Mouse (Mus musculus) heart, adult 2 months (tissue): ENCODE data around the gene Bloc1s3. TPM values are rescaled to one million over a fixed set of nuclear protein-coding genes. Genes with fewer than 3 reads are reported as not detected.

ENCODE experiments used
- DNase-seq, 2 experiments: peaks; one replicate each; pipeline ENCODE4 v3.0.0; 2021
- H3K27ac ChIP-seq: fragments of 200-600 bp; 2 replicates; pipeline ENCODE4 v1.8.1; 2022
- H3K27me3 ChIP-seq: fragments of 200-500 bp; 2 replicates; pipeline ENCODE4 v1.6.1; 2012; ENCODE audit warnings: mild to moderate bottlenecking, low read length, inconsistent platforms, mixed read lengths; ENCODE audit not compliant: control insufficient read depth, insufficient read depth
- H3K36me3 ChIP-seq: fragments of 200-500 bp; 2 replicates; pipeline ENCODE4 v1.6.1; 2012; ENCODE audit warnings: low read length, inconsistent platforms; ENCODE audit not compliant: control insufficient read depth, insufficient read depth
- H3K4me1 ChIP-seq: fragments of 200-500 bp; 2 replicates; pipeline ENCODE4 v1.6.1; 2011; ENCODE audit warnings: low read length; ENCODE audit not compliant: control insufficient read depth, insufficient read depth
- H3K4me3 ChIP-seq: fragments of 200-600 bp; 2 replicates; pipeline ENCODE4 v1.8.1; 2022
- H3K79me2 ChIP-seq: fragments of 200-500 bp; replicated peaks from 2 replicates; pipeline ENCODE4 v1.6.1; 2012; ENCODE audit warnings: mild to moderate bottlenecking, inconsistent platforms, low read length, moderate library complexity, mixed read lengths; ENCODE audit not compliant: control insufficient read depth, insufficient read depth
- H3K9ac ChIP-seq: fragments of 200-500 bp; 2 replicates; pipeline ENCODE4 v1.6.1; 2012; ENCODE audit warnings: low read depth, mild to moderate bottlenecking, control low read depth, inconsistent platforms, low read length, mixed read lengths
- CTCF ChIP-seq: fragments of 200-600 bp; IDR thresholded peaks from 2 replicates; pipeline ENCODE4 v1.8.1; 2022; ENCODE audit warnings: antibody characterized with exemption, mild to moderate bottlenecking, moderate library complexity
- EP300 ChIP-seq: fragments of 200-500 bp; IDR thresholded peaks from 2 replicates; pipeline ENCODE4 v1.6.1; 2011; ENCODE audit warnings: low read depth, low read length, control low read depth; ENCODE audit not compliant: insufficient read depth
- POLR2A ChIP-seq: fragments of 200-500 bp; IDR thresholded peaks from 2 replicates; pipeline ENCODE4 v1.6.1; 2011; ENCODE audit warnings: mild to moderate bottlenecking, low read depth, low read length, control low read depth; ENCODE audit not compliant: insufficient read depth
- WGBS: fragments of 180-500 bp; shearing (Covaris S2); methylation state at CpG from one replicate; pipeline ENCODE4 v1.1.7; 2018; 5-methylcytosine and 5-hydroxymethylcytosine counted together
- intact Hi-C: fragments of 180-260 bp; cut with DNase I; formaldehyde crosslinking; loops from one replicate; pipeline ENCODE4 v1.15.1; 2025
- polyA plus RNA-seq: library from polyadenylated mRNA; depleted of rRNA; stranded (reverse); fragments of >200 nt; gene quantifications from 2 replicates; pipeline ENCODE4 v1.2.3, GENCODE M21; 2012
- total RNA-seq, 2 experiments: library from RNA; stranded (reverse); gene quantifications; 2 replicates each; pipeline ENCODE4 v1.2.3; 2021

The Bloc1s3 gene
- total and polyA plus RNA-seq, 3 experiments: 2.2 to 3.9 (median 2.5) TPM

- WGBS: 5% methylated on average over 26 of the region's 26 CpGs
- Histone ChIP-seq H3K79me2 (no peaks in the 10 kb centered on the region), H3K4me3 (peak overlapping the region; percentile 15; the same call in 1 of the 2 replicates), H3K9ac (peak overlapping the region; percentile 40; the same call in 1 of the 2 replicates), H3K27me3 (no peaks in the 10 kb centered on the region; the same call in 1 of the 2 replicates), H3K4me1 (peaks cover 2% of the 10 kb centered on the region; the same call in 1 of the 2 replicates), H3K27ac (peak overlapping the region; percentile 32), H3K36me3 (no peaks in the 10 kb centered on the region)
- TF ChIP-seq CTCF (peak; percentile 55), EP300 (no peak), POLR2A (no peak)
- intact Hi-C loops: no loop called here
- DNase-seq: peak; percentile 61 to 63
Observed at GRCm38 (mm10) chr7:19491731-19492130, 16.4 kb downstream of the Bloc1s3 start.

GRCm38 (mm10) chr7:19489525-19489924 is 18.6 kb downstream of the Bloc1s3 start:
- H3K27me3 ChIP-seq: no peaks in the 10 kb centered on the region; the same call in 1 of the 2 replicates
- H3K27ac ChIP-seq: no peak overlapping the region
- DNase-seq: no peak
- intact Hi-C loops: no loop called here
- H3K36me3 ChIP-seq: no peaks in the 10 kb centered on the region
- H3K79me2 ChIP-seq: no peaks in the 10 kb centered on the region
- 50% methylated on average over 31 of the region's 31 CpGs for WGBS
- TF ChIP-seq EP300 (no peak), POLR2A (no peak), CTCF (no peak)
- H3K4me1 ChIP-seq: peaks cover 2% of the 10 kb centered on the region; the same call in 1 of the 2 replicates
- no peak overlapping the region for H3K4me3 ChIP-seq
- H3K9ac ChIP-seq: no peak overlapping the region

GRCm38 (mm10) chr7:19486549-19486948 is 21.6 kb downstream of the Bloc1s3 start:
- no peak for DNase-seq
- peaks cover 2% of the 10 kb centered on the region; the same call in 1 of the 2 replicates for H3K4me1 ChIP-seq
- no peak overlapping the region for H3K4me3 ChIP-seq
- H3K27ac ChIP-seq: no peak overlapping the region
- H3K79me2 ChIP-seq: no peaks in the 10 kb centered on the region
- WGBS: 67% methylated on average over 7 of the region's 7 CpGs
- no peak overlapping the region for H3K9ac ChIP-seq
- no peaks in the 10 kb centered on the region; the same call in 1 of the 2 replicates for H3K27me3 ChIP-seq
- intact Hi-C loops: no loop called here
- no peaks in the 10 kb centered on the region for H3K36me3 ChIP-seq
- TF ChIP-seq CTCF (no peak), POLR2A (no peak), EP300 (no peak)

GRCm38 (mm10) chr7:19485488-19485887 is 22.7 kb downstream of the Bloc1s3 start:
- intact Hi-C loops: no loop called here
- H3K79me2 ChIP-seq: no peaks in the 10 kb centered on the region
- no peak overlapping the region for H3K9ac ChIP-seq
- no peaks in the 10 kb centered on the region for H3K36me3 ChIP-seq
- DNase-seq: no peak
- 87% methylated on average over 1 of the region's 1 CpGs for WGBS
- H3K27ac ChIP-seq: no peak overlapping the region
- H3K27me3 ChIP-seq: no peaks in the 10 kb centered on the region; the same call in 1 of the 2 replicates
- no peak overlapping the region for H3K4me3 ChIP-seq
- no peak for TF ChIP-seq POLR2A
- TF ChIP-seq CTCF: no peak
- TF ChIP-seq EP300: no peak
- H3K4me1 ChIP-seq: no peaks in the 10 kb centered on the region

- no peaks in the 10 kb centered on the region; the same call in 1 of the 2 replicates for H3K27me3 ChIP-seq
- TF ChIP-seq EP300: no peak
- TF ChIP-seq CTCF: no peak
- TF ChIP-seq POLR2A: no peak
- no peak overlapping the region for H3K9ac ChIP-seq
- H3K4me3 ChIP-seq: no peak overlapping the region
- 80% methylated on average over 8 of the region's 8 CpGs for WGBS
- H3K79me2 ChIP-seq: no peaks in the 10 kb centered on the region
- H3K36me3 ChIP-seq: no peaks in the 10 kb centered on the region
- DNase-seq: no peak
- no peaks in the 10 kb centered on the region for H3K4me1 ChIP-seq
- intact Hi-C loops: no loop called here
- no peak overlapping the region for H3K27ac ChIP-seq
Observed at GRCm38 (mm10) chr7:19483281-19483680, 24.9 kb downstream of the Bloc1s3 start.

- H3K9ac ChIP-seq: no peak overlapping the region
- peaks cover 10% of the 10 kb centered on the region for H3K4me1 ChIP-seq
- no peak for DNase-seq
- H3K36me3 ChIP-seq: no peaks in the 10 kb centered on the region
- intact Hi-C loops: no loop called here
- H3K4me3 ChIP-seq: no peak overlapping the region
- no peaks in the 10 kb centered on the region; the same call in 1 of the 2 replicates for H3K27me3 ChIP-seq
- 18% methylated on average over 14 of the region's 14 CpGs for WGBS
- H3K79me2 ChIP-seq: no peaks in the 10 kb centered on the region
- H3K27ac ChIP-seq: no peak overlapping the region
- no peak for TF ChIP-seq CTCF
Observed at GRCm38 (mm10) chr7:19477624-19478384, 30.4 kb downstream of the Bloc1s3 start.
